Mouse (Mus musculus) liver, postnatal 0 days (tissue): ENCODE measurements around the gene Scamp4.

ENCODE experiments used
- CTCF ChIP-seq: sonication (generic); IDR thresholded peaks from 2 replicates; pipeline ENCODE4 v1.5.1; 2016; ENCODE audit warnings: antibody characterized with exemption, low read depth
- EP300 ChIP-seq: IDR thresholded peaks from 2 replicates; pipeline ENCODE4 v1.6.1; 2016; ENCODE audit warnings: antibody characterized with exemption, low read depth, mild to moderate bottlenecking

DNA sequence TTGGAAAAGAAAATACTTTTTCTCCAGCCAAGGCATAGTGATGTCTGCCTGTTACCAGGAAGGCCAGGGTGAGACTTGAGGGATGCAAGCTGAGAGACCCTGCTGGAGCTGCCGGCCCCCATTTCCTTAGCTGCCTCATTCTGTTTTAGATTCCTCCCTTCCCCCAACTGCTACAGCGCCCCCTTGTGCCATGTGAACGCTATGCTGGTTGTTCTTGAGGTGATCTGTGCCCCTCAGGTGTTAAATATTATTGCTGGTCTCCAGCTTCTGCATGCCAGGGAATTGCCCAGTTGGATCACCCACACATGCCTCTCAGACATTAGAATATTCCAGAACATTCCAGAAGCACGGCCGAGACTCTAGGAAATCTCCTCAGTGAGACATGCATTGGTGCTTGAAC lies 58.5 kb downstream of the Scamp4 start:
- no peak for TF ChIP-seq EP300
- TF ChIP-seq CTCF: peak; percentile 88
